Mouse (Mus musculus): ENCODE data around the gene Grb10. TPM values are rescaled to one million over a fixed set of nuclear protein-coding genes. Genes with fewer than 3 reads are reported as not detected.

The Grb10 gene
- polyA plus RNA-seq, 1 experiment from 2014 or later, result 283 TPM

- Histone ChIP-seq H3K4me2 (ENCODE audit: low read depth, severe bottlenecking) (no peak within 1 kb of the TSS), H3K36me3 (ENCODE audit: control insufficient read depth, insufficient read depth, low read length) (no peaks in the 10 kb centered on the region), H3K4me3 (ENCODE audit: low read depth, low read length) (no peak within 1 kb of the TSS), H3K4me1 (ENCODE audit: control insufficient read depth, insufficient read depth, low read length) (no peaks in the 10 kb centered on the region), H3K9me3 (ENCODE audit: control insufficient read depth, low read length) (no peaks in the 10 kb centered on the region; the same call in 1 of the 2 replicates), H3K27ac (replicated peaks; ENCODE audit: low read depth, low read length) (no peak within 1 kb of the TSS), H3K27me3 (ENCODE audit: control insufficient read depth, insufficient read depth, low read length) (no peaks in the 10 kb centered on the region), H3K9ac (ENCODE audit: low read length) (no peak within 1 kb of the TSS)
- DNase-seq (ENCODE audit: low spot score), result no peak
- WGBS, result 92% methylated on average over 12 of the region's 12 CpGs
- ATAC-seq (ENCODE audit: insufficient number of reproducible peaks, low FRiP score, low TSS enrichment, low read depth), result no peak
Observed at GRCm38 (mm10) chr11:11897645-11898357, 140.7 kb downstream of the Grb10 start, which contains the start of gene Ddc. Gene Ddc, minus strand, starts transcription at chr11:11898144.

DNA sequence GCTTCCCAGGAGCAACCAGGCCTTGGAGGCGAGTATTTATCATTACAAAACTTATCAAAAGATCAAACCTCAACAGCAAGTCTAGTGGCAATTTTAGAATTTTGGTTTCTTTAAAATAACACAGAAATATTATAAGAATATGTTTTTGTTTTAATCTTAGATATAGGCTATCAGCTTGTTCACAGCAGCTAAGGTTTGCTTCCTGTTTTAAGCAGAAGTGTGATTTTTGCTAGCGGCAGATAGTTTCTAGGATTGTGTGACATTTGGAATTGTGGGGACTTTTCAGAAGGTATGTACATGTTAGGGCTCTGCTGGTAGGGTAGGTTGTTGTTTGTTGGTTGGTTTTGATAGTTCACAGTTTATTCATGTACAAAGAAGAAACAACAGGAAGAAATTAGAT, 143.0 kb downstream of the Grb10 start:
- H3K9me3 ChIP-seq (ENCODE audit: control insufficient read depth, low read length), result no peaks in the 10 kb centered on the region
- DNase-seq (ENCODE audit: low spot score), result no peak
- no peaks in the 10 kb centered on the region for H3K36me3 ChIP-seq (ENCODE audit: control insufficient read depth, insufficient read depth, low read length)
- H3K9ac ChIP-seq (ENCODE audit: low read length), result no peak overlapping the region
- H3K4me1 ChIP-seq (ENCODE audit: control insufficient read depth, insufficient read depth, low read length), result no peaks in the 10 kb centered on the region
- H3K27ac ChIP-seq (replicated peaks; ENCODE audit: low read depth, low read length), result no peak overlapping the region
- ATAC-seq (ENCODE audit: insufficient number of reproducible peaks, low FRiP score, low TSS enrichment, low read depth), result no peak
- H3K27me3 ChIP-seq (ENCODE audit: control insufficient read depth, insufficient read depth, low read length), result no peaks in the 10 kb centered on the region
- H3K4me2 ChIP-seq (ENCODE audit: low read depth, severe bottlenecking), result no peak overlapping the region
- H3K4me3 ChIP-seq (ENCODE audit: low read depth, low read length), result no peak overlapping the region
- 92% methylated on average over 2 of the region's 2 CpGs for WGBS

GRCm38 (mm10) chr11:11893769-11894168, 144.7 kb downstream of the Grb10 start:
- ATAC-seq (ENCODE audit: insufficient number of reproducible peaks, low FRiP score, low TSS enrichment, low read depth) (no peak), DNase-seq (ENCODE audit: low spot score) (no peak)
- Histone ChIP-seq H3K4me1 (ENCODE audit: control insufficient read depth, insufficient read depth, low read length) (no peaks in the 10 kb centered on the region), H3K27ac (replicated peaks; ENCODE audit: low read depth, low read length) (no peak overlapping the region), H3K4me2 (ENCODE audit: low read depth, severe bottlenecking) (no peak overlapping the region), H3K9me3 (ENCODE audit: control insufficient read depth, low read length) (no peaks in the 10 kb centered on the region), H3K27me3 (ENCODE audit: control insufficient read depth, insufficient read depth, low read length) (no peaks in the 10 kb centered on the region), H3K9ac (ENCODE audit: low read length) (no peak overlapping the region), H3K4me3 (ENCODE audit: low read depth, low read length) (no peak overlapping the region), H3K36me3 (ENCODE audit: control insufficient read depth, insufficient read depth, low read length) (no peaks in the 10 kb centered on the region)
- 97% methylated on average over 1 of the region's 1 CpGs for WGBS

GRCm38 (mm10) chr11:11892993-11893602, 145.4 kb downstream of the Grb10 start:
- H3K4me1 ChIP-seq (ENCODE audit: control insufficient read depth, insufficient read depth, low read length), result no peaks in the 10 kb centered on the region
- no peaks in the 10 kb centered on the region for H3K9me3 ChIP-seq (ENCODE audit: control insufficient read depth, low read length)
- 59% methylated on average over 10 of the region's 10 CpGs for WGBS
- H3K27ac ChIP-seq (replicated peaks; ENCODE audit: low read depth, low read length), result no peak overlapping the region
- no peak overlapping the region for H3K9ac ChIP-seq (ENCODE audit: low read length)
- no peak overlapping the region for H3K4me3 ChIP-seq (ENCODE audit: low read depth, low read length)
- DNase-seq (ENCODE audit: low spot score) (no peak), ATAC-seq (ENCODE audit: insufficient number of reproducible peaks, low FRiP score, low TSS enrichment, low read depth) (no peak)
- no peak overlapping the region for H3K4me2 ChIP-seq (ENCODE audit: low read depth, severe bottlenecking)
- H3K27me3 ChIP-seq (ENCODE audit: control insufficient read depth, insufficient read depth, low read length), result no peaks in the 10 kb centered on the region
- no peaks in the 10 kb centered on the region for H3K36me3 ChIP-seq (ENCODE audit: control insufficient read depth, insufficient read depth, low read length)

- DNase-seq (ENCODE audit: low spot score) (no peak), ATAC-seq (ENCODE audit: insufficient number of reproducible peaks, low FRiP score, low TSS enrichment, low read depth) (no peak)
- no peak overlapping the region for H3K4me2 ChIP-seq (ENCODE audit: low read depth, severe bottlenecking)
- H3K27me3 ChIP-seq (ENCODE audit: control insufficient read depth, insufficient read depth, low read length), result no peaks in the 10 kb centered on the region
- no peak overlapping the region for H3K27ac ChIP-seq (replicated peaks; ENCODE audit: low read depth, low read length)
- peaks cover 1% of the 10 kb centered on the region for H3K4me1 ChIP-seq (ENCODE audit: control insufficient read depth, insufficient read depth, low read length)
- no peaks in the 10 kb centered on the region for H3K36me3 ChIP-seq (ENCODE audit: control insufficient read depth, insufficient read depth, low read length)
- H3K9ac ChIP-seq (ENCODE audit: low read length), result no peak overlapping the region
- no peak overlapping the region for H3K4me3 ChIP-seq (ENCODE audit: low read depth, low read length)
- no peaks in the 10 kb centered on the region for H3K9me3 ChIP-seq (ENCODE audit: control insufficient read depth, low read length)
Observed at GRCm38 (mm10) chr11:11891832-11892231, 146.7 kb downstream of the Grb10 start.

DNA sequence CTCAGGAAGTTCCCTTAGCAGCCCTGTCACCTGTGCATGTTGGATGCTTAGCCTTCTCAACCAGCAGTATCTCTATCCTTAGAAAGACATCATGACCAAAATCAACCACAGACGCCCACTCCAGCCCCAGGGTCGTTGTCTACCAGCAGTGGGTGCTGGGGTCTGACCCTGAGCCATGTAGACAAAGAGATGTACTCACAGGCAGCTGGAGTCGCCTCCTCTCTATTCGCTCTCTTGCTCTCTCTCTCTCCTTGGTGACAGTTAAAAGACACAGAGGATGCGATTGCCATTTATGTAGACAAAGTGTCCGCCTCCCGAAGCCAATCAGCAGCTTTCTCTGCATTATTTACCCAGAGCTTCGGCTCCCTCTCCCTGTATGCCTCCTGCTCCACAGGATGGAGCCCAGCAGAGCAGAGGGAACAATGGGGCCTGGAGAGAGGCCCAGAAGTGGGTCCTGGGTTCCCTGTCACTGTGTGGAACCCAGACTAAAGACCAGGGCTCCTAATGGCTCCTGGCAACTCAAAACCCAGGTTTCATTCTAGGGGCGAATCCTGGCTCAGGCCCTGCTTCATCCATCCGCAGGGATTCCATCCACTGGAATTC, 148.2 kb downstream of the Grb10 start:
- Histone ChIP-seq H3K36me3 (ENCODE audit: control insufficient read depth, insufficient read depth, low read length) (no peaks in the 10 kb centered on the region), H3K4me1 (ENCODE audit: control insufficient read depth, insufficient read depth, low read length) (peaks cover 10% of the 10 kb centered on the region), H3K9ac (ENCODE audit: low read length) (no peak overlapping the region), H3K27ac (replicated peaks; ENCODE audit: low read depth, low read length) (no peak overlapping the region), H3K9me3 (ENCODE audit: control insufficient read depth, low read length) (no peaks in the 10 kb centered on the region), H3K27me3 (ENCODE audit: control insufficient read depth, insufficient read depth, low read length) (no peaks in the 10 kb centered on the region), H3K4me2 (ENCODE audit: low read depth, severe bottlenecking) (no peak overlapping the region), H3K4me3 (ENCODE audit: low read depth, low read length) (no peak overlapping the region)
- WGBS, result 78% methylated on average over 10 of the region's 10 CpGs
- DNase-seq (ENCODE audit: low spot score) (no peak), ATAC-seq (ENCODE audit: insufficient number of reproducible peaks, low FRiP score, low TSS enrichment, low read depth) (no peak)

GRCm38 (mm10) chr11:11888727-11889126, 149.8 kb downstream of the Grb10 start:
- no peak overlapping the region for H3K4me2 ChIP-seq (ENCODE audit: low read depth, severe bottlenecking)
- no peak overlapping the region for H3K9ac ChIP-seq (ENCODE audit: low read length)
- peaks cover 15% of the 10 kb centered on the region for H3K4me1 ChIP-seq (ENCODE audit: control insufficient read depth, insufficient read depth, low read length)
- H3K9me3 ChIP-seq (ENCODE audit: control insufficient read depth, low read length), result no peaks in the 10 kb centered on the region
- H3K36me3 ChIP-seq (ENCODE audit: control insufficient read depth, insufficient read depth, low read length), result no peaks in the 10 kb centered on the region
- DNase-seq (ENCODE audit: low spot score) (no peak), ATAC-seq (ENCODE audit: insufficient number of reproducible peaks, low FRiP score, low TSS enrichment, low read depth) (no peak)
- no peak overlapping the region for H3K27ac ChIP-seq (replicated peaks; ENCODE audit: low read depth, low read length)
- no peaks in the 10 kb centered on the region for H3K27me3 ChIP-seq (ENCODE audit: control insufficient read depth, insufficient read depth, low read length)
- H3K4me3 ChIP-seq (ENCODE audit: low read depth, low read length), result no peak overlapping the region
- WGBS, result 89% methylated on average over 3 of the region's 3 CpGs

DNA sequence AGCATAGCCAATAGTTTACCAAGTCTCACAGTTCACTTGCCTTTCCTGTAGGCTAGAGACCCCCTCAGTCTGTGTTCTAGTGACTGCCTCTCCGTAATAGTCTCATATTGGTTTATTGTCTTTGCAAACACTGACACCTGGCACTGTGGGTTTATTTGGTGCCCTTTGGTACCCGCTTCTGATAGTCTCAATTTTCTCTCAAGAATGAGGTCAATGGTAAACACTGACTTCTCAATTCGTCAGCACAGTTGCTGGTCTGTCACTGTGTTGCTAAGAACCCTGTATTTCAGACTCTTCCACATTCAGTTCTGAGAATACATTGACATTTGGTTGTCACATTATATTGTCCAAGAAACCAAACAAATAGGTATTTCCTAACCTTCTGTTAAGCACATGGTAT, 150.4 kb downstream of the Grb10 start:
- Histone ChIP-seq H3K27me3 (ENCODE audit: control insufficient read depth, insufficient read depth, low read length) (no peaks in the 10 kb centered on the region), H3K9me3 (ENCODE audit: control insufficient read depth, low read length) (no peaks in the 10 kb centered on the region), H3K9ac (ENCODE audit: low read length) (no peak overlapping the region), H3K4me3 (ENCODE audit: low read depth, low read length) (no peak overlapping the region), H3K36me3 (ENCODE audit: control insufficient read depth, insufficient read depth, low read length) (no peaks in the 10 kb centered on the region), H3K4me2 (ENCODE audit: low read depth, severe bottlenecking) (no peak overlapping the region), H3K27ac (replicated peaks; ENCODE audit: low read depth, low read length) (no peak overlapping the region), H3K4me1 (ENCODE audit: control insufficient read depth, insufficient read depth, low read length) (peaks cover 15% of the 10 kb centered on the region)
- no peak for ATAC-seq (ENCODE audit: insufficient number of reproducible peaks, low FRiP score, low TSS enrichment, low read depth)
- no peak for DNase-seq (ENCODE audit: low spot score)
- WGBS, result 76% methylated on average over 3 of the region's 3 CpGs
